Mouse (Mus musculus): ENCODE measurements at regions not wholly inside any gene's neighbourhood (a gene's known extent, or its start where the extent isn't known, plus 50 kb on each side); places are given as distances from the start of the nearest gene placed in this dataset.

DNA sequence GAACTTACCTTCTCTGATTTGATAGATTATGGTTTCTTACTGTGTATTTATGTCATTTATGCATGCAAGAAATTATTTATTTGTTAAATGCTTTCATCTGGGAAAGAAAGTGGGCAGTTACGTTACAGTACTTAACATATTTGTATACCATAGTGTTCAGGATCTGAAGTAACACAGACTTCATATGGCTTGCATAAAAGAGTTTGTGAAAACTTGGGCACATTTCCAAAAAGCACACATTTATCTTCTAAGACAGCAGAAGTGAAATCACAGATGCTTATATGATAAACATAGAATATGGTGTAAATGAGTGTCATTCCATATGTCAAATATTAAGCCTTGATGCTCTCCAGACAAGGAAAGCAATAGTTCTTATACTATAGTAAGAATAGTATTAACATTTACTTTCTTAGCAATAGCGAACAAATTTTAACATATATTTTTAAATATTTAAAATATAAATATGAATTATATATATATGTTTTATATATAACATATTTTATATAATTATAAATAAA lies 4549.1 kb upstream of the Gm7489 start:
- DNase-seq = no peak

DNA sequence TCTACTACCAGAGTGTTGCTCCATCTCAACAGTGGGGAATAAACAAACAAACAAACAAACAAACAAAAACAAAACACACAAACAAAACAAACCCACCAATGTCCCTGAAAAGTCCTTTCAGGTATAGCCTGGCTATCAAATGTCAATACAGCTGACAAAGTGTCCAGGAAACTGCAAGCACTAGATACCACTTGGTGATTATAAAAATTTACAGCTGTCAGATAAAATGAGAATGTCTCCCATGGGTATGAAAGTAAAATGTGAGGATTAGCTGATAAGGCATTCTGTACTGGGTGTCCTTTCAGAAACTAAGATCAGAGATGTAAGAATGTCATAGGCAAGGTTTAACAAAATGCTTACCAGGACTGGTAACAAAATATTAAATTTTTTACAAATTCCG lies 4537.7 kb upstream of the Gm7489 start:
- DNase-seq = no peak

DNA sequence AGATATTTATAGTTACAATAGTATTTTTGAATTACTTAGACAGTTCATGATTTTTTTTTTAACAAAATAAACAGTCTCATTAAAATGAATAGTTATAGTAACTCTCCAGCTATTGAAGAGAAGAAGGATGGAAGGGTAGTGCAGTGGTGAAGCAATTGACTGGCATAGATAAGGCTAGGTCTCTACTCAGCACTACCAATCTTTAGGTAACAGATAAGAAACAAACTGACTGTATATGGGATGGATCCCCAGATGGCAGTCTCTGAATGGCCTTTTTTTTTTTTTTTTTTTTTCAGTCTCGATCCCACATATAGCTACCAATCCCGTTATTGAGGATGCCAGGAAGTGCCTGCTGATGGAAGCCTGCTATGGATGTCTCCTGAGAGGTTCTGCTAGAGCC lies 4528.6 kb upstream of the Gm7489 start:
- DNase-seq = no peak

DNA sequence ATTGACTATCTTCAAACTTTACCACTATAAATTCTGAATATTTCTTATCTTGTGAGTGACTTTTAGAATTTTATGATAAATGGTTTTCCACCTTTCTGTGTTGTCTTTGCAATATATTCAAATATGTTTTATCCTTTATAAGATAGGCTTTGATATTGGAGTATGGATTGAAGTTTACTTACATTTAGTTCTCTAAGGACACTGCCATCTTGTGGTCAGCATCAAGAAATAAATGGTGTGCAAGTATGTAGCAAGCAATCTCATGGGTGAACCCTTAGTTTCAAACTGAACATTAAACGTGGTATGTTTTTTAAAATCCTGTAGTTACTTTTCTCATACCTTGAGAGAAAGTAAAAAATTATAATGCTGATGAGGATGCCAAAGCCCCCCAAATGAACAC lies 4488.7 kb upstream of the Gm7489 start:
- DNase-seq = no peak

DNA sequence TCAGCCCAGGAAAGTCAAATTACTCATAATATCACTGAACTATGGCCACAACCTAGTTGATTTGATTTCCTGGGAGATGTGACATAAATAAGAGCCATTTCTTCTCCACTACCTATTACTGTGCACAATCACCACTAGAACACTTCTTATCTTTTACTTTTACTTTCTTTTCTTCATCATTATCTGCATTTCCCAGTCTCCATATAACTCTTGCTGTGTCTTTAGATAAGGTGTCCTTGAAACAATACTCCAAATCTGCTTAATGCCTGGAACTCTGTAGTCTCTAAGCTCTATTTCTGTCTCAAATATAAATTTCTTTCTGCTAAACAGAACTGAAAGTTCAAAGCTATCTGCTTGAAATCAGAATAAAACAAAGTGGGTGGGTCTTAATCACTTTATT lies 4471.0 kb upstream of the Gm7489 start:
- DNase-seq = no peak

DNA sequence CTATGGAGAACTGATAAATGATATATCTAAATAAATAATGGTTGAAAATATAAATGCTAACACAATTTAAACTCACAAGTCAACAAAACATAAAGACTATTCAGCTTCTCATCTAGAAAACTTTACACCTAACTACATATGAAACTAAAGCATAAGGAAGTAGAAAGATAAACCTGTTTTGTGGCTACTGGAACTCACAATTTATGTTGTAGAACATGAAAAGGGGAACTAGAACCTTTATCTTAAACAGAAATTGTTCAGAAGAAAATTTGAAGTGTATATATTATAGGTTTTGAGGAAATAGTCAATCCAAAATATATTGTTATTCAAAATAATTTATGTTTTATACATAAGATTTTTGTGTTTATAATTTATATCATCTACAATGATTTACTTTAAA lies 4433.4 kb upstream of the Gm7489 start:
- DNase-seq = no peak

DNA sequence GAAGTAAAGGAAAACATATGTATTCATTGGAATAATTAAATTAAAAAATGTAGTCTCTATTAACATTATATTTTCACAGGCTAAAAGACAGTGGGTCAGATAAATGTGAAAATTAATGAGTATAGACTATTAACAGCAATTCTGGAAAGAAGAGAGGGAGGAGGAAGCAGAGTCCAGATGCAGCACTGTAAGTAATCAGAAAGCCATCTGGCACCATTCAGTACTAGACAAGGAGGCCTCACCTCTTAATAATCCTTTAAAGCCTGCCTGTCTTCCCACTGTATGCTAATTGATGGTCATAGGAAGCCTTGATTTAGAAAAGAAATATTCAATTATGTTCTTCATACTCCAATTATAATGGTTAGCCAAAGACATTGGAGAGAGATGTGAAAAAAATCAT lies 4400.1 kb upstream of the Gm7489 start:
- no peak for DNase-seq

DNA sequence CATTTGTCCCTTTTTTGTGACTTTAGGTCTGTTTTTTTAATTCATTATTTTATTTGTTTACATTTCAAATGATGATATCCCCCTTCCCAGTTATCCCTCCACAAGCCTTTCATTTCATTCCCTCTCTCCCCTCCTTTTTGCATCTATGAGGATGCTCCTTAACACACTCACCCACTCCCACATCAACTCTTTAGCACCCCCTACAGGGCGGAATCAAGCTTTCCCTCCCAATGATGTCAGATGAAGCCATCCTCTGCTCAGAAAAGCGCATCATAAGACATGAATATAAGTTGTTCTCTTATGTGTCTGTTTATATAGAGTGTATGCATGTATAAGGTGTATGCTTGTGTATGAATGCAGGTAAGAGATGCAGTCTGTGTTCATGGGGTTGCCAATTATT lies 4391.9 kb upstream of the Gm7489 start:
- DNase-seq = no peak

DNA sequence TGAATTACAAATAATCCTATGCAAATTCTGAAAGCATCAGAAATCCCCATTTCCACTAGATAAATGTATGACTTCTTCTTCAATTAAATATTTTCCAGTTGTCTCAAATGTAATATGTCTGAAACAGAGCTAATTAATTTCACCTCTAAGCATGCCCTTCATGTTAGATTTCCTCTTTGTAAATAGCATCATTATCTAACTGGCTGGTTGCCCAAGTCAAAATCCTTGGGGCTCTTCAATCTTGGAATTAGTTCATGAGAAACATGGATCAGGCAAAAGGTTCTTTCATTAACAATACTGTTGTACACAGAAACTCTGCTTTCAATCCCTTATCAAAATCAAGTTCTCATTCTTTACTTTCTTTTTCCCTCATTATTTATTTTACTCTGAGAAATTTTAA lies 4382.9 kb upstream of the Gm7489 start:
- peak in 1 of 2 experiments; percentile 4 for DNase-seq
